Mouse (Mus musculus): ENCODE measurements around the gene Srr.

Gene Srr

DNA sequence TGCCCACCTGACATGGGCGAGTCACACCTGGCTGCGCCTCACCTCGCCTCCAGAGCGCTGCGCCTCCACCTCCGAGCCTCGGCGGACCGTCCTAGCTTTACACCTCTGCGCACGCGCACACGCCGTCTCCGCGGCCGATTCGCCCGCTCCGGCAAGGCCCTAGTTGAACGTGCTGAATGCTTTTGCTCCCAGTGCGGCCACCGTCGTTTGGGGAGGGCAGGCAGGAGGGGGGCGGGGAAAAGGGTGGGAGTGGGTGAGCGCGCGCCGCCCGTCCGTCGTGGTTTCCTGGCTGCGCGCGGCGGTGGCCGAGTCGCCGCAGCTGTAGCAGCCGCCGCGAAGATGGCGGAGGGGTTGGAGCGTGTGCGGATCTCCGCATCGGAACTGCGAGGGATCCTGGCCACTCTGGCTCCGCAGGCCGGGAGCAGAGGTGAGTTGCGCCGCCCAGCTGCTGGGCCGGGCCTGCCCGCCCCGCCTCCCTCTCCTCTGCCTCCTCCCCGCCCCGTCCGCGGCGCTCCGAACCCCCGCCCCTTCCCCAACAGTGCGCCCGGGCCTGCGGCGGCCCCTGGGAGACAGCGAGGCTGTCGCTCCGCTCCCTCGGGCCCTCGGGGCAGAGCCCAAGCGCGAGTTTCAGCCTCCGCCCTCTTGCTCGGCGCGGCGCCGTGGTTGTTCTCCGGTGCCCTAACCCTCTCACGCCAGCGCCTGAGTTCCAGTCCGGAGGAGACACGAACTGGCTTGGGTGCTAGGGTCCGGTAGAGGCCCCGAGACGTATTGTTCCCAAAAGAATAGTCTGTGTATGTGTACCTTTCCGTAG lies at the start of gene Srr, which contains the start of gene Smg6:
Gene Srr (minus strand): TSS at position 372 of the 811 bp plus-strand sequence.
Gene Smg6 (plus strand): TSS at position 247 of the 811 bp plus-strand sequence.
- DNase-seq = peak; percentile 90

DNA sequence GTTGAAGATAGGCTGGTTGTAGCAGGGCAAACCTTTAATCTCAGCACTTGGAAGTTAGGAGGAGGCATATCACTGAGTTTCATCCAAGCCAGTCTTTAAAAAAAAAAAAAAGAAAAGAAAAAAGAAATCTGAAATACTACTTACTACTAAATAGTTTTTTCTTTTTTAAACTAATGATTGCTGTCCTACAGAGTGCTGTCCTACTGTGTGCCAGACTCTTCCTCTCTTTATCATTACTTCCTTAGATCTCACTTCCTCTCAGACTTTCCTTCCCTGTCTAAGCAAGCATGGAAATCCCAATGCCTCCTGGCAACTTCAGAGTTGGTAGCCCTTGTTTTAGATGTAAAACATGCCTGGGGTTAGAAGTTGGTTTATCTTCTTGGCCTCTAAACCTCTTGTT lies 48.9 kb upstream of the Srr start:
- no peak for DNase-seq

DNA sequence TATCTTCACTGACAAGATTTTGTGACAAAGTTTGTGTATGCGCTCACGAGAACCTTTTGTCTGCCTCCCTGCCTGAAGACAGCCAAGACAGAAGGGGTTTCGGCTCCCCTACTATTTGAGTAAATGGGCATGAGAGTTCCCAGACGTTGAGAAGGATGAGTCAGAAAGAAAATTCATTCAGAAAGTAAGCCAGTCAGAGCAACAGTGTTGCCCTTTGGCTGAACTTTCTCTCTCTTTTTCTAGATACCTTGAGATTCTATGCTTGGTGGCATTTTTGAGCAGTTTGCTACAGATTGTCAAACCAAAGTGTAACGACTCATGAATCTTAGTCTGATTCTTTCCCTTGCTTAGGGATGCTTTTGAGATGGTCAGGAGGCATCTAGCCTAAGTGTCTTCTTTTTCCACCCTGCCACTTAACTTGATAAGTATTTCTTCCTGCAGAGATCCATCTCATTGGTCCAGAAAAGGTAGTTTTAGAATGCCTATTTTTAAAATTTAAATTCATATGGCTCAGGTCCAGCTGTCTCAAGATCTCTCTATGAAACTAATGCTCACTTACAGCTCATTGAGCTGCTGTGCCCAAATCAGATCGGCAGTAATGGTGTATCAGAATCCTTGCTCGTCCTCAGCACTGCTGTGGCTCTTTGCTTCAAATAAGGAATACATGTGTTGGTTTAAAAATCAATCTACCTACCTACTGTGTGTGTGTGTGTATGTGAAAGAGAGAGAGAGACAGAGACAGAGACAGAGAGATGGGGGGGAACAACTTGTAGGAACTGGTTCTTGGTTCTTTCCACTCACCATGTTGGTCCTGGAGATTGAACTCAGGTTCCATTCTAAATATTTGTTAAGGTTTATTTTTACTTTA lies 47.8 kb upstream of the Srr start:
- DNase-seq = no peak

DNA sequence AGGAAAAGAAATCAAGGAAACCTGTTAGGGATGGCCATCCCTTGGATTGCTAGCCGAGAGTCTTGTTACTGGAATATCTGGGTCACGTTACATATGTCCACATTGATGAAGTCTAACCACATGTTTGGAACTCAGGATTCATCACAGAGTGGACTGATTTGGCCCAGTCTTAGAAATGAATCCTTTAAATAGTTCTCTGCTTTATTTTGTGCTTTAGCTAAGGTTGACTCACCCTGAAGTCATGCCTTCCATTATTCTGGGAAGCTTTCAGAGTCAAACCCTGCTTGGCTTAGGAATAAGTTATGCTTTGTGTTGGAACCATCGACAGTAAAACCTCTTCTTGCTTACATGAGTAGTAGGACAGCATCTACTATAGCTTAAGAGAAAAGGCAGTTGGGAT lies 39.8 kb upstream of the Srr start:
- DNase-seq = no peak

DNA sequence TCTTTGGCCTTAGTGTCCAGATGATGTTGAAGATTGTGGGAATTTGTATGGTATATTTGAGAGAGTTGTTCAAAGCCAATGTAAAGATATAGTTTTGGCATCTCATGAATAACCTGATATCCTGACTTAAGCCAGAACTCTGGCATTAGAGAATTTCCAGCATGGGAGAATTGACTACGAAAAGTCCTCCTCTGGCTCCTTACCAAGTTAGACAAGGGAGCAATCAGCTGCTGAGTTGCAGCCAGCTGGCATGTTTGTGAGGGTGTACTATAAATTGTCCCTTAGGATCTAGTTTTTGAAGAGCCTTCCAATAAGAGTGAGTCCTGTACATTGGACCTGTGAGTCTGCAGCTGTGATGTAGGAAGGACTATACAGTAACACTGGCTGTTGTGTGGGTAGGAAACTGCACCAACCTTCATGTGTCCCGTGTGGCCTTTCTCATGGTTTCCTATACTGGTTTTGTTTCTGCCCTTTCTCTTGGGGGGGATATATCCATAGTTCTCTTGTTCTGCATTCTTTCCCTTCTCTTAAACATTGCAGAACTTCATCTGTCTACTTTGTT lies 37.2 kb upstream of the Srr start:
- peak; percentile 22 for DNase-seq

DNA sequence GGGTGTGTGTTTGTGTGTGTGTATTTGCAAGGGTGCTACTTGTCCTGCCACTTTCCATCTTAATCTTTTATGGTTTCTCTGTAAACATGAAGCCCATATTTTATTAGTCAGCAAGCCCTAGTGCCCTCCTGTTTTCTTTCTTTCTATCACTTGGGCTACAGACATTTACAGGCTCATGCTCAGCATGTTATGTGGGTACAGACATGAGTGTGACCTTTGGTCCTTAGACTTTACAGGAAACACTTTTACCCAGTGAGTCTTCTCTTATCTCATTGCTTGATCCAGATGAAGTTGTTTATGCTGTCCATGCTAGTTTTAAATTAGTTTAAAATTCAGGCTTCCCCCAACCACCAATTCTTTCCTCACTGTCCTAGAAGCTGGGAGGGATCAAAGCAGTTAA lies 36.2 kb upstream of the Srr start:
- DNase-seq = no peak

DNA sequence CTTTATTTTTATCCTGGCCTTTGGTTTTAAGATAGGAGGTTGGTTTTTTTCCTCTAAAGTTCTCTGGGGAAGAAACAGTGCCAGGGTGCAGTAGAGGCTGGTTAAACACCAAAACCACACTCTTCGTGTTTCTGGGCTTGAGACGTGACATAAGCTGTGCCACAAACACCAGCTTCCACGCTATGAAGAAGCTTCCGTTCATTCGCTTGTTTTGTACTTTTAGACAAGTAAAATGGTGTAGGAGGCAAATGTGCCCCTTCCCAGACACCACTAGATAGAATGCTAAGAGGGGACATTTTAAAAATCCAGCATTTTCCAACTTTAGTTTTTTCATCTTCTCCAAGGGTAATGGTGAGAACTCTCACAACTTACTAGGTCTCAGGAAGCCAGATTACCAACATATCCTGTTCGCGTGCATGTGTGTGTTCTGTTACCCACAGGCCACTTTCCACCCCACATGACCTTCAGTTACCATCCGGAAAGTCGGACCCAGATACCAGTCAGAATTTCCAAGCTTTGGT lies 34.3 kb upstream of the Srr start:
- DNase-seq = no peak

DNA sequence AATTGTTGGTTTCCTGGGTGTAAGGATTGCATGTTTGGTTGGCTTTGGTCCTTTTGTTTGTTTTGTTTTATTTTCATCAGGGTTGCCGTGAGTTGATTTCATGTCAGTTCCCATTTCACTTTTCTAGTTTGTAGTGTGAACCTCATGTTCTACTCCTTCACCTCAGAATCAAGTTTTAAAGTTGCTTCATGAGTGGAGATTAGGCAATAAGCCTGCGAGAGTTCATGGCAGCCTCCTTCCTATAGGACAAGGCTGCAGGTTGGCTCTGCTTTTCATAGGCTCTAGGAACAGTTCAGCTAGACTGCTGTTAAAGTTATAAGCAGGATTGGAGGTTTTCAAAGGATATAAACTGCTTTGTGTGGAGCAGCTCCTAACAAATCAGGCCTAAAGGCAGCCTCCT lies 33.8 kb upstream of the Srr start:
- DNase-seq = no peak

DNA sequence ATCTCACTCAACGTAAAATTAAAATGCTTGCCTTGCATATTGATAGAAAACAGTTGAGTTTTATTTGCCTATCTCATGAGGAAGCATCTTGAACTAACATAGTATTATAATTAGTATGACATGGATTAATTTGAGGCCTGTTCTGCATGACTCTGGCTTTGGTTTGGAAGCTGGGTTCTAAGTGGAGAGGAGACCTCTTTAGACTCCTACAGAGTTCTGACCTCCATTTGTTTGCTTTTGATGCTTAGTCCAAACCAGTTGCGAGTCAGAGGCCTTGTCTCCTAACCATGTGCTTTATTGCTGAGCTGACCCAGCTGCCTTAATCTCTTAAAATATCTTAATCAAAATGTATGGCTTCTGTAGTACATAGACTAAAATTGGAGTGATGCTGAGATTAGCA lies 31.9 kb upstream of the Srr start:
- DNase-seq = no peak

DNA sequence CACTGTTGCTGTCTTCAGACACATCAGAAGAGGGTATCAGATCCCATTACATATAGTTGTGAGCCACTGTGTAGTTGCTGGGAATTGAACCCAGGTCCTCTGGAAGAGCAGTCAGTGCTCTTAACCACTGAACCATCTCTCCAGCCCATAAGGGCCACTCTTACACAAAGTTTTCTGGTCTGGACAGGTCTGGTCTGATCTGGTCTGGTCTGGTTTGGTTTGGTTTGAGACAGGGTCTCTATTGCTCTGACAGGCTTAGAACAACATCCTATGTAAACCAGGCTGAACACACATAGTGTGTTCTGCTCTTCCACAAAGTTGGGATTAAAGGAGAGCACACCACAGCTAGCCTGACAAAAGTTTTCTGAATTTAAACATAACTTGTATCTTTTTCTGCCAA lies 30.3 kb upstream of the Srr start:
- no peak for DNase-seq

DNA sequence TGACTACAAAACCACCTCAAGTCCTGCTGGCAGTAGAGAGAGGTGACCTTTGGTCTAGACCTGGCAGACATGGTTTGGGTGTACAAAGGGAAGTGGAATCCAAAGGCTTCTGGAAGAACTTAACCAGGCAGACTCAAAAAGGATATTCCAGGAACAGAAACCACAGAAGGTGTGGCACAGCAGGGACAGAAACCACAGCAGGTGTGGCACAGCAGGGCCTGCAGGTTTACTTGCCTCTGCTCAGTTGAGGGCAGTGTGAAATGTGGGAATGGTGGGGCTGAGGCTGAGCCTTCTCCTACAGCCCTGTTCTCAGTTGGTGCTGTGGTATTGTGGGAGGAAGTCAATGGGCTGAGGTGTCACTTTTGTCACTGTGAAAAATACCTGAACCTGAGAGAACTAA lies 29.2 kb upstream of the Srr start:
- peak; percentile 42 for DNase-seq

DNA sequence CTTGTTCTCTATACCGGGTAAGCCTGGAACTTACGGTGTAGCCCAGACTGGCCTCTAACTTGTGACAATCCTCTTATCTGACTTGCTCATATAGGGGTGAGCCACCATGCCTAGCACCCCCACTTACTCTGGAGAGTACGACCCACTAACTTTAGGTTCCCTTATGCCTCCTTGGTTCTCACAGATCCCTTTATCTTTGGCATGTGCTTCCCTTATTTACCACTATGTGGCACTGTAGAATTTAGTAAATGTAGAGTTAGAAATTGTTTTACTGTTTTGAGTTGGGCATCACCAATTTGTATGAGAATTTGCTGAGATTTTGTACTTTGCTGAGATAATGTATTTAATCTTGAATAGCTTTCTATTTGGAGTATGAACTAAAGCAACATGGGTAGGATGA lies 20.6 kb upstream of the Srr start:
- peak; percentile 77 for DNase-seq

DNA sequence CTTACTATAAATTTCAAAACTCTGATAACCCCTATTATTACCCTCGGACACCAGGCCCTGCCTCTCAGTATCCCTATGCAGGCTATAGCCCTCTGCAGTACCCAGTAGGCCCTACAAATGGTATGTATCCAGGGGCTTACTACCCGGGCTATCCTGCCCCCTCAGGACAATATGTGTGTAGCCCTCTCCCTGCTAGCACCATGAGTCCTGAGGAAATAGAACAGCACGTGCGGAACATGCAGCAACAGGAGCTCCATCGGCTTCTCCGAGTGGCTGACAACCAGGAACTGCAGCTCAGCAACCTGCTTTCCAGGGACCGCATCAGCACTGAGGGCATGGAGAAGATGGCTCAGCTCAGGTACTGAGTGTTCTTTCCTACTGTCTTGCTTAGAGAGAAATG lies 4.6 kb upstream of the Srr start:
- no peak for DNase-seq

DNA sequence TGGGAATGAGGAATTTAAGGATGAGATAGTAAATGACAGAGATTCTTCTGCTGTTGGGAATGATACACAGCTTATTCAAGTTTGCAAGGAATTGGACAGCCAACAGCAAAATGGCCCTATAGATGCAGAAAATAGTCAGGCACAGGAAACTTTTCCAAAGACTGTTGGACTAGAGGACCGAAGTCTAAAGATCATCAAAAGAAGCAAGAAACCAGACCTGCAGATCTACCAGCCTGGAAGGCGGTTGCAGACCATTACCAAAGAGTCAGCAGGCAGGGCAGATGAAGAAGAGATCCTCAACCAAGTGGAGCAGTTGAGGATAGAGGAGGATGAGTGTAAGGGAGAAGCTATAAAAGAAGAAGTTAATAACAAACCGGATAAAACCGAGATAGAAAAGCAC lies 3.4 kb upstream of the Srr start:
- no peak for DNase-seq

DNA sequence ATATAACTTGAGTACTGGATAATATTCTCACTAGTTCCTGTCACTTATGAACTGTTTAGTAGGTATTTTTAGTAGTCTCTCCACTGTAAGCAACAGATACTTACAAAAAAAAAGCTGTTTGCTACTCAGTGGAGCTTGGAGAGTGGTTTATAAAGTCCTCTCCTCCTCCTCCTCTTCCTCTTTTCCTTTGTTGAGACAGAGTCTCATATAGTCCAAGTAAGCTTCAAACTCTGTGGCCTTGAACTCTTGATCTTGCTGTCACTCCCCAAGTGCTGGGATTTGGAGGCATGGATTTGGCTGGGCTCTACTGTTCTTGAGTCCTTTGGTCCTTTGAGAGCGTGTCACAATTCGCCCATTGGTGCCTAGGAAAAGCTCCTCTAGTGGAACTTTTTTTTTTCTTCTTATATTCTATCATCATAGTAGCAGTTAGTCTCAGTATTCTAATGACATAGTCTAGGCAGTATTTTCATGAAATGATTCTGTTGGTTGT lies 1.5 kb upstream of the Srr start:
- no peak for DNase-seq

DNA sequence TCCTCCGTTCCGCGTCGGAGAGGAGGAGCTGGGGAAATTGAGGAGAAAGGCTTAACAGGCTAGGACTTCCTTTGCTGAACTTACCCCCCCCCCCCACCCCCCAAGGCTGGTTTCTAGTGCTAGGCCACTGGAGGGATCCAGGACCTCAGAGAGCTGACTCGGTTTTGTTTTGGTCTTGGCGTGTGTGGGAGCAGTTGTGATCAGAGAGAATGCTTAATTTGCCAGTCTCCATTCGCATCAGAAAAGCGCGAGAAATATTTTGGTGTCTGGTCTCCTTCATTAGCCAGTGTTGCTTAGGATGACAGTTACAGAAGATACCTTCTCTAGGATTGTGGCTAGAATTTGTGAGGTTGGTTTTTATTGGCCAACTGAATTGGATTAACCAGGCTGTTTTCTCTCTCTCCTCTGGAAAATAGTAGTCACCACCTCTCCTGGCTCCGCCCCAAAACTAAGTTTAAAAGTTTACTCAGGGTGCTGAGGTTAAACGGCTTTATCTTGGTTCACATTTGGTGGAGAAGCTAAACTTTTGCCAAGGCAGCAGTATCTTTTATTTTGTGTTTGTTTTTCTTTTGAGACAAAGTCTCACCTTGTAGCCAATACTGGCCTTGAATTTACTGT lies 749 bp upstream of the Srr start:
- DNase-seq = peak; percentile 45

DNA sequence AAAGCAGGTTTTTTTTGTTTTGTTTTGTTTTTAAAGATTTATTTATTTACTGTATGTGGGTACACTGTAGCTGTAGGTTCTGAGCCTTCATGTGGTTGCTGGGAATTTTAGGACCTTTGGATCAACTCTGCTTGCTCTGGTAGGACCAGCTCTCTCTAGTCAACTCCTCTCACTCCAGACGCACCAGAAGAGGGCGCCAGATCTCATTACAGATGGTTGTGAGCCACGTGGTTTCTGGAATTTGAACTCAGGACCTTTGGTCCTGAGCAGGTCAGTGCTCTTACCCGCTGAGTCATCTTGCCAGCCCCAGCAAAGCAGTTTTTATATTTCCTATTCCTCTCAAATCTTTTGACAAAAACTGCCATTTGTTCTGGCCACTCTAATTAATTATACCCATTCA lies 1.6 kb downstream of the Srr start:
- DNase-seq = peak; percentile 53

DNA sequence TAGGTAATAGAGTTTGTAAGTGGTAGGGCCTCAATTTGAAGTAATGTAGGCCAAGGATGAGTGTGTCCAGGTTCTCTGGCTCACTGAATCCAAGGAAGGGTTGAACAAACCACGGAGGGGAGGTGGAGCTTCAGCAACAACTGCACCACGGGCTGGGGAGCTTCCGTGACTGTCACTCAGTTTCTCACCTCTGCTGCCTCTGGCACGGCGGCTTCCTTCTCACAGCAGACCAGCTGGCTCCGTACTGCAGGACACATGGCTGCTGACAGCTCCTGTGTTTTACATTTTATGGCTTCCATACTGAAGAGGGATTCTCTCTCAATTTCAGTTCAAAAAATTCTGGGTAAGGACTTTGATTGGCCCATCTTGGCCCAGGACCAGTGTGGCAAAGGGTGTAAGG lies 6.5 kb downstream of the Srr start:
- no peak for DNase-seq

DNA sequence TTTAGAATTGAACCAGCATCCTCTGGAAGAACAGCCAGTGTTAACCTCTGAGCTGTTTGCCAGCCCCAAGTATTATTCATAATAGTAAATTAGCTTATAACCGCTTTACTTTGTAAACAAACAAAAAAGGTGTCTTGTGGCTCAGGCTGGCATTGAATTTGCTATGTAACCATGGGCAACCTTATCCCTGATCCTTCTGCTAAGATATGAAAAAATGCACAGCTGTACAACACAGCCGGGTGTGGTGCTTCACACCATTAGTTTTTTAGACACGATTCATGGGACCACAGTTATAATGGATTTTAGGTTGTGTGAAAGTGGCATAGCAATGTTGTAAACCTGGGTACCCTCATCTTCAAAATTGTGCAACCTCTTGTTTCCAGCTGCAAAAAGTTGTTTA lies 13.3 kb downstream of the Srr start:
- no peak for DNase-seq

DNA sequence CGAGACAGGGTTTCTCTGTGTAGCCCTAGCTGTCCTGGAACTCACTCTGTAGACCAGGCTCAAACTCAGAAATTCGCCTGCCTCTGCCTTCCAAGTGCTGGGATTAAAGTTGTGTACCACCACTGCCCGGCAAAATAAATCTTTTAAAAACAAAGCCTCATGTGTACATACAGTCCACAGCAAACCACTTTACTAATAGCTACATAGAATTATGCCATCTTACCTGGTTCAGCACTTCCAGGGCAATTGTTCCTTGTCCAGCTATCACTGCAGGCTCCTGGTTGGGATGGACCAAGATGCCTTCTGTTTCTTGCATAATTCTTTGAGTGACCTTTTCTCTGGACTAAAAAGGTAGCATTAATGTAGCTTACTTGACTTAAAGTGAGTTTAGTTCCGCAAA lies 15.8 kb downstream of the Srr start:
- no peak for DNase-seq

DNA sequence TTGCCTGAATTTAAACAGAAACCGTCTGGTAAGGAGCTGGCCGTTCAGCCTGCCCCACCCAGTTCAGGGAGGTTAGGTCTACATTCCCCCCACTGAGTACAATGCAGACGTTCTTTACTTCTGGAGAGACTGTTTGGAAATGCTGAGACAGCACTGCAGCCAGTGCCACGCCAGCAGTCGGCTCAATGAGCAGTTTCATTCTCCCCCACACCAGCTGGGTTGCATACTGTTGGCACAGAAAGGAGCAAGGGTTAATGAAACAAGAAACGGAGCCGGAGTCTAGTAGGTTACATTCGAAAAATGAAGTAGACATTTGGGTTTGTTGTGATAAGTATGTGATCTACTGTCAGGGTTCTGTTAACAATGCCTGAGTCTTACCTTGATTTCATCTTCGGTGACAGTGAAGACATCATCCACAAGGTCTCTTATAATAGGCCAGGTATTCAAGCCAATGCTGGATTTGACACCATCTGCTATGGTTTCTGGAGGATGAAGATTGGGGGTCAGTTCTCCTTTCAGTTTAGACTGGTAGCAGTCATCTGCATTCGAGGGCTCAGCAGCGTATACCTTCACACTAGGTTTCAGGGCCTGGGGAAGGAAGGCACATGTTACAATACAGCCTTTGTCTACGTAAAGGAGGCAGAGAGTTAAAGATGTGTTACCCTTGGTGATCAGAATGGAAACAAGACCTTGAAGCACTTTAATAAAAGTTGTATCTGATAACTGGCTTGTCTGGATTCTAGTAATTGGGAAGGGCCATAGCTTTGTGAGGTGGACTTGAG lies 16.9 kb downstream of the Srr start:
- DNase-seq = no peak

DNA sequence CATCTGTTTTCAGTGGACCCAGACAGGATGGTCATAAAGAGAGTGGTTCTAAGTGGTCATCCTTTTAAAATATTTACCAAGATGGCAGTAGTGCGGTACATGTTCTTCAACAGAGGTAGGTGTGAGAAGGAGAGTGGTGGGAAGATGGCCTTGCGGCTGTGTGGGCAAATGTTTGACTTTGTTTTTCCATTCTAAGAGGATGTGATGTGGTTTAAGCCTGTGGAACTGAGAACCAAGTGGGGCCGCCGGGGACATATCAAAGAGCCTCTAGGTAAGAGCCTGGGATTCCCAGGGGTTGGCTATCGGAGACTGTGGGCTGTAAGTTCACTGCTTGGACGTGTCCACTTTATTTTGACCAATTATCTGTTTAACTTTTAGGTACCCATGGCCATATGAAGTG lies 17.9 kb downstream of the Srr start:
- DNase-seq = no peak

Data from cerebellum, adult 9-10 months (tissue).